ENCODE assay signal across 8 mouse cellular contexts in genomic region chr11:85829520-85830440, GRCm38 (mm10). TPM values are rescaled to one million over a fixed set of nuclear protein-coding genes. Genes with fewer than 3 reads are reported as not detected.
A peak's percentile ranks its signal among the peaks of the same experiment; 100 is the strongest.
DNase-seq lines count a peak whose midpoint lies in the region; ATAC-seq and TF ChIP-seq lines count a peak whose summit lies in the region.

No protein-coding gene starts in this region.

- no peaks in the 10 kb centered on the region for H3K9me3 ChIP-seq in embryonic facial prominence, embryonic 13.5 days
- H3K9me3 ChIP-seq in kidney, embryonic 16.5 days (ENCODE audit: low read length): no peaks in the 10 kb centered on the region
- H3K9me3 ChIP-seq in midbrain, embryonic 16.5 days (replicated peaks; ENCODE audit: control insufficient read depth, low read length, poor library complexity, severe bottlenecking): no peaks in the 10 kb centered on the region

- DNase-seq in gastrocnemius, adult 2 months: no peak
- no peak for DNase-seq in gastrocnemius, adult 8-10 months (ENCODE audit: low spot score in 2 of 2)
- no peak for DNase-seq in urinary bladder, postnatal 10 days (ENCODE audit: low spot score)
- DNase-seq in left cerebral cortex, adult 11 months (ENCODE audit: low spot score): no peak
- no peak for DNase-seq in layer of hippocampus, postnatal 14 days (ENCODE audit: low spot score in 2 of 2)

- H3K36me3 ChIP-seq in embryonic facial prominence, embryonic 13.5 days: no peaks in the 10 kb centered on the region
- H3K36me3 ChIP-seq in kidney, embryonic 16.5 days (ENCODE audit: insufficient read depth, low read length): no peaks in the 10 kb centered on the region
- H3K36me3 ChIP-seq in midbrain, embryonic 16.5 days (ENCODE audit: control insufficient read depth, insufficient read depth, low read length): no peaks in the 10 kb centered on the region

- peak overlapping the region; percentile 100 for H3K9ac ChIP-seq in embryonic facial prominence, embryonic 13.5 days
- H3K9ac ChIP-seq in kidney, embryonic 16.5 days (replicated peaks; ENCODE audit: low read length): peak overlapping the region; percentile 70
- H3K9ac ChIP-seq in midbrain, embryonic 16.5 days (ENCODE audit: low read depth, low read length): no peak overlapping the region

- no peak; the same call in 1 of the 2 replicates for ATAC-seq in embryonic facial prominence, embryonic 13.5 days (ENCODE audit: insufficient number of reproducible peaks, insufficient read depth, low FRiP score, low TSS enrichment, low read depth)
- peak; percentile 32 for ATAC-seq in kidney, embryonic 16.5 days (ENCODE audit: low FRiP score, low TSS enrichment)
- no peak for ATAC-seq in midbrain, embryonic 16.5 days

- peak overlapping the region; percentile 86 for H3K4me2 ChIP-seq in embryonic facial prominence, embryonic 13.5 days
- peak overlapping the region; percentile 79 for H3K4me2 ChIP-seq in kidney, embryonic 16.5 days (replicated peaks; ENCODE audit: low read depth, low read length)
- peak overlapping the region; percentile 29 for H3K4me2 ChIP-seq in midbrain, embryonic 16.5 days (ENCODE audit: low read length)

- no peak for TF ChIP-seq CTCF in gastrocnemius, adult 2 months (IDR thresholded peaks at IDR 0.05)

- peaks cover 46% of the 10 kb centered on the region for H3K27me3 ChIP-seq in embryonic facial prominence, embryonic 13.5 days
- H3K27me3 ChIP-seq in kidney, embryonic 16.5 days (ENCODE audit: insufficient read depth, low read length): peaks cover 35% of the 10 kb centered on the region
- peaks cover 69% of the 10 kb centered on the region for H3K27me3 ChIP-seq in midbrain, embryonic 16.5 days (ENCODE audit: control insufficient read depth, insufficient read depth, low read depth, low read length)

- peak overlapping the region; percentile 64 for H3K4me3 ChIP-seq in gastrocnemius, adult 2 months
- H3K4me3 ChIP-seq in embryonic facial prominence, embryonic 13.5 days: peak overlapping the region; percentile 88
- peak overlapping the region; percentile 74 for H3K4me3 ChIP-seq in kidney, embryonic 16.5 days (ENCODE audit: low read length)
- H3K4me3 ChIP-seq in midbrain, embryonic 16.5 days (ENCODE audit: low read depth, low read length): peak overlapping the region; percentile 12; the same call in 1 of the 2 replicates

- peaks cover 49% of the 10 kb centered on the region for H3K4me1 ChIP-seq in embryonic facial prominence, embryonic 13.5 days
- peaks cover 58% of the 10 kb centered on the region for H3K4me1 ChIP-seq in kidney, embryonic 16.5 days (ENCODE audit: insufficient read depth, low read length)
- peaks cover 12% of the 10 kb centered on the region for H3K4me1 ChIP-seq in midbrain, embryonic 16.5 days (ENCODE audit: control insufficient read depth, insufficient read depth, low read length)

- H3K27ac ChIP-seq in gastrocnemius, adult 2 months: peak overlapping the region; percentile 64
- peak overlapping the region; percentile 99 for H3K27ac ChIP-seq in embryonic facial prominence, embryonic 13.5 days
- peak overlapping the region; percentile 87 for H3K27ac ChIP-seq in kidney, embryonic 16.5 days (ENCODE audit: low read length)
- H3K27ac ChIP-seq in midbrain, embryonic 16.5 days (ENCODE audit: low read length): no peak overlapping the region

- intact Hi-C loops in gastrocnemius, adult 2 months (cut with DNase I): no loop called here

- under 1% methylated on average over 60 of the region's 61 CpGs for whole genome bisulfite sequencing in embryonic facial prominence, embryonic 13.5 days
- WGBS in kidney, embryonic 16.5 days: 2% methylated on average over 60 of the region's 61 CpGs
- WGBS in midbrain, embryonic 16.5 days: 1% methylated on average over 58 of the region's 61 CpGs

RNA-seq across cellular contexts. Expression of gene Tbx2, which starts 2.6 kb away (rescaled TPM):
- total RNA-seq in gastrocnemius, adult 2 months (2021): 1 to 10 TPM; 1.7 to 3.6 TPM
- total RNA-seq in gastrocnemius, adult 8-10 months (2022): 1 to 10 TPM in 3 of 4 experiments, under 1 TPM in 1; 0.68 to 2.7 (median 1.7) TPM
- 14.2 and 14.5 TPM in 2 replicates for polyA plus RNA-seq in embryonic facial prominence, embryonic 13.5 days (2015; fragmentation: Nextera tagmentation; extraction: Ambion mirVana)
- 10.3 TPM in 2 replicates for polyA plus RNA-seq in kidney, embryonic 16.5 days (2015; fragmentation: Nextera tagmentation; extraction: Ambion mirVana)
- 0.39 and 0.57 TPM in 2 replicates for polyA plus RNA-seq in midbrain, embryonic 16.5 days (2015; fragmentation: Nextera tagmentation; extraction: Ambion mirVana)
- 1 to 10 TPM; 2.7 to 3.3 TPM for total RNA-seq in layer of hippocampus, postnatal 14 days (2021)

RNA-seq across cellular contexts. Expression of gene Gm11444, which starts 20.4 kb away (rescaled TPM):
- total RNA-seq in gastrocnemius, adult 2 months (2021): not detected
- total RNA-seq in gastrocnemius, adult 8-10 months (2022): not detected
- polyA plus RNA-seq in embryonic facial prominence, embryonic 13.5 days (2015; fragmentation: Nextera tagmentation; extraction: Ambion mirVana): not detected in 2 replicates
- not detected in 2 replicates for polyA plus RNA-seq in kidney, embryonic 16.5 days (2015; fragmentation: Nextera tagmentation; extraction: Ambion mirVana)
- polyA plus RNA-seq in midbrain, embryonic 16.5 days (2015; fragmentation: Nextera tagmentation; extraction: Ambion mirVana): not detected in 2 replicates
- total RNA-seq in layer of hippocampus, postnatal 14 days (2021): not detected

RNA-seq across cellular contexts. Expression of gene Tbx4, which starts 56.4 kb away (rescaled TPM):
- 1 to 10 TPM in 1 of 2 experiments, under 1 TPM in 1; 0.87 to 1.8 TPM for total RNA-seq in gastrocnemius, adult 2 months (2021)
- total RNA-seq in gastrocnemius, adult 8-10 months (2022): 1 to 10 TPM in 2 of 4 experiments, under 1 TPM in 2; 0.89 to 1.3 (median 0.95) TPM
- 3.0 and 3.1 TPM in 2 replicates for polyA plus RNA-seq in embryonic facial prominence, embryonic 13.5 days (2015; fragmentation: Nextera tagmentation; extraction: Ambion mirVana)
- polyA plus RNA-seq in kidney, embryonic 16.5 days (2015; fragmentation: Nextera tagmentation; extraction: Ambion mirVana): 0.24 and 1.7 TPM in 2 replicates
- polyA plus RNA-seq in midbrain, embryonic 16.5 days (2015; fragmentation: Nextera tagmentation; extraction: Ambion mirVana): 0.17 and 0.43 TPM in 2 replicates
- total RNA-seq in layer of hippocampus, postnatal 14 days (2021): under 1 TPM; 0.24 to 0.53 TPM

Comparison
In these comparisons a context has a peak if more than half of its experiments do, and no peak if none do; other contexts are left out.
1. H3K4me3 ChIP-seq: peak in every context shown above with its lines; median percentile 88 in embryonic facial prominence, embryonic 13.5 days; 74 in kidney, embryonic 16.5 days; 64 in gastrocnemius, adult 2 months; 12 in midbrain, embryonic 16.5 days.
2. H3K4me2 ChIP-seq: peak in every context shown above with its lines; median percentile 86 in embryonic facial prominence, embryonic 13.5 days; 79 in kidney, embryonic 16.5 days; 29 in midbrain, embryonic 16.5 days.